Mouse (Mus musculus): ENCODE data around the gene Ppia.
"Not testable (repeated sequence)": the region's sequence is repeated elsewhere in the genome, so short reads cannot be mapped to it uniquely, and the experiment has no call there.

- not testable (repeated sequence) for TF ChIP-seq CTCF (IDR thresholded peaks at IDR 0.05; ENCODE audit: extremely low read depth, insufficient read length, insufficient replicate concordance, low read depth, low read length); POLR2A (IDR thresholded peaks at IDR 0.05; ENCODE audit: low read depth, low read length)
These were observed 47.3 kb upstream of the Ppia start for GRCm38 (mm10) chr11:6367986-6368385.

Measured in small intestine, adult 2 months (tissue).